Mouse (Mus musculus): ENCODE results near the gene Ube2o. TPM values are rescaled to one million over a fixed set of nuclear protein-coding genes. Genes with fewer than 3 reads are reported as not detected.

Gene Ube2o
- total and polyA plus RNA-seq, 2 experiments from 2014 or later = 31.3 to 112 TPM

GRCm38 (mm10) chr11:116592428-116592827, 11.2 kb upstream of the Ube2o start:
- DNase-seq (ENCODE audit: low spot score) (peak; percentile 95), ATAC-seq (peak; percentile 90)
- Histone ChIP-seq H3K9me3 (ENCODE audit: low read length) (no peaks in the 10 kb centered on the region), H3K27me3 (ENCODE audit: insufficient read depth, low read length) (no peaks in the 10 kb centered on the region), H3K4me1 (ENCODE audit: insufficient read depth, low read length) (peaks cover 7% of the 10 kb centered on the region; the same call in 1 of the 2 replicates), H3K9ac (replicated peaks; ENCODE audit: low read length) (no peak overlapping the region), H3K36me3 (ENCODE audit: insufficient read depth, low read length) (no peaks in the 10 kb centered on the region), H3K27ac (peak overlapping the region; percentile 68; the same call in 1 of the 2 replicates), H3K4me3 (ENCODE audit: low read length) (no peak overlapping the region), H3K4me2 (ENCODE audit: low read depth, low read length) (no peak overlapping the region)
- peak; percentile 100 for TF ChIP-seq CTCF (IDR thresholded peaks at IDR 0.05; ENCODE audit: low read depth)

- no peaks in the 10 kb centered on the region for H3K27me3 ChIP-seq (ENCODE audit: insufficient read depth, low read length)
- no peak overlapping the region for H3K4me2 ChIP-seq (ENCODE audit: low read depth, low read length)
- H3K4me1 ChIP-seq (ENCODE audit: insufficient read depth, low read length) = peaks cover 7% of the 10 kb centered on the region; the same call in 1 of the 2 replicates
- no peaks in the 10 kb centered on the region for H3K9me3 ChIP-seq (ENCODE audit: low read length)
- H3K27ac ChIP-seq = no peak overlapping the region
- H3K4me3 ChIP-seq (ENCODE audit: low read length) = no peak overlapping the region
- DNase-seq (ENCODE audit: low spot score) (no peak), ATAC-seq (no peak)
- 97% methylated on average over 4 of the region's 4 CpGs for WGBS
- no peak for TF ChIP-seq CTCF (IDR thresholded peaks at IDR 0.05; ENCODE audit: low read depth)
- no peaks in the 10 kb centered on the region for H3K36me3 ChIP-seq (ENCODE audit: insufficient read depth, low read length)
- H3K9ac ChIP-seq (replicated peaks; ENCODE audit: low read length) = no peak overlapping the region
Observed at GRCm38 (mm10) chr11:116591621-116592020, 10.4 kb upstream of the Ube2o start.

- H3K4me2 ChIP-seq (ENCODE audit: low read depth, low read length) = no peak overlapping the region; the same call in 1 of the 2 replicates
- no peak overlapping the region for H3K9ac ChIP-seq (replicated peaks; ENCODE audit: low read length)
- H3K36me3 ChIP-seq (ENCODE audit: insufficient read depth, low read length) = no peaks in the 10 kb centered on the region
- ATAC-seq (no peak), DNase-seq (ENCODE audit: low spot score) (no peak)
- no peaks in the 10 kb centered on the region for H3K9me3 ChIP-seq (ENCODE audit: low read length)
- WGBS = 49% methylated on average over 8 of the region's 8 CpGs
- no peaks in the 10 kb centered on the region for H3K27me3 ChIP-seq (ENCODE audit: insufficient read depth, low read length)
- TF ChIP-seq CTCF (IDR thresholded peaks at IDR 0.05; ENCODE audit: low read depth) = no peak
- peaks cover 7% of the 10 kb centered on the region; the same call in 1 of the 2 replicates for H3K4me1 ChIP-seq (ENCODE audit: insufficient read depth, low read length)
- H3K4me3 ChIP-seq (ENCODE audit: low read length) = no peak overlapping the region
- no peak overlapping the region for H3K27ac ChIP-seq
Observed at GRCm38 (mm10) chr11:116589574-116589973, 8.3 kb upstream of the Ube2o start.

GRCm38 (mm10) chr11:116589020-116589531, 7.8 kb upstream of the Ube2o start:
- TF ChIP-seq CTCF (IDR thresholded peaks at IDR 0.05; ENCODE audit: low read depth) = no peak
- Histone ChIP-seq H3K36me3 (ENCODE audit: insufficient read depth, low read length) (no peaks in the 10 kb centered on the region), H3K9ac (replicated peaks; ENCODE audit: low read length) (no peak overlapping the region), H3K4me3 (ENCODE audit: low read length) (no peak overlapping the region), H3K4me2 (ENCODE audit: low read depth, low read length) (no peak overlapping the region; the same call in 1 of the 2 replicates), H3K27ac (no peak overlapping the region), H3K4me1 (ENCODE audit: insufficient read depth, low read length) (peaks cover 7% of the 10 kb centered on the region; the same call in 1 of the 2 replicates), H3K27me3 (ENCODE audit: insufficient read depth, low read length) (no peaks in the 10 kb centered on the region), H3K9me3 (ENCODE audit: low read length) (no peaks in the 10 kb centered on the region)
- DNase-seq (ENCODE audit: low spot score) (peak; percentile 36), ATAC-seq (0 out of 2 replicates have a peak, but pooled peaks have one; percentile 3)
- 16% methylated on average over 14 of the region's 14 CpGs for WGBS

- Histone ChIP-seq H3K9ac (replicated peaks; ENCODE audit: low read length) (peak overlapping the region; percentile 33; the same call in 1 of the 2 replicates), H3K9me3 (ENCODE audit: low read length) (no peaks in the 10 kb centered on the region), H3K27me3 (ENCODE audit: insufficient read depth, low read length) (no peaks in the 10 kb centered on the region), H3K4me3 (ENCODE audit: low read length) (peak overlapping the region; percentile 9; the same call in 1 of the 2 replicates), H3K36me3 (ENCODE audit: insufficient read depth, low read length) (no peaks in the 10 kb centered on the region), H3K4me1 (ENCODE audit: insufficient read depth, low read length) (no peaks in the 10 kb centered on the region), H3K27ac (peak overlapping the region; percentile 75), H3K4me2 (ENCODE audit: low read depth, low read length) (peak overlapping the region; percentile 41)
- peak; percentile 81 for DNase-seq (ENCODE audit: low spot score)
- ATAC-seq = peak; percentile 82
- 18% methylated on average over 23 of the region's 23 CpGs for WGBS
- TF ChIP-seq CTCF (IDR thresholded peaks at IDR 0.05; ENCODE audit: low read depth) = peak; percentile 98
Observed at GRCm38 (mm10) chr11:116586801-116587631, 5.8 kb upstream of the Ube2o start.

GRCm38 (mm10) chr11:116586310-116586709, 5.1 kb upstream of the Ube2o start, which contains the start of gene Aanat:
Gene Aanat, plus strand, starts transcription at chr11:116586432.
- ATAC-seq (no peak), DNase-seq (ENCODE audit: low spot score) (no peak)
- no peaks in the 10 kb centered on the region for H3K4me1 ChIP-seq (ENCODE audit: insufficient read depth, low read length)
- H3K27me3 ChIP-seq (ENCODE audit: insufficient read depth, low read length) = no peaks in the 10 kb centered on the region
- no peaks in the 10 kb centered on the region for H3K9me3 ChIP-seq (ENCODE audit: low read length)
- H3K36me3 ChIP-seq (ENCODE audit: insufficient read depth, low read length) = no peaks in the 10 kb centered on the region
- WGBS = 61% methylated on average over 5 of the region's 5 CpGs
- peak within 1 kb of the TSS; percentile 9; the same call in 1 of the 2 replicates for H3K4me3 ChIP-seq (ENCODE audit: low read length)
- H3K4me2 ChIP-seq (ENCODE audit: low read depth, low read length) = peak within 1 kb of the TSS; percentile 41
- no peak for TF ChIP-seq CTCF (IDR thresholded peaks at IDR 0.05; ENCODE audit: low read depth)
- peak within 1 kb of the TSS; percentile 33; the same call in 1 of the 2 replicates for H3K9ac ChIP-seq (replicated peaks; ENCODE audit: low read length)
- H3K27ac ChIP-seq = peak within 1 kb of the TSS; percentile 75
